In genomic region chr1:74296477-74296876, GRCm38 (mm10) we compare ENCODE assay signal across 8 mouse cellular contexts. TPM values are rescaled to one million over a fixed set of nuclear protein-coding genes. Genes with fewer than 3 reads are reported as not detected.
DNase-seq lines count a peak whose midpoint lies in the region; ATAC-seq and TF ChIP-seq lines count a peak whose summit lies in the region.

No protein-coding gene starts in this region.

- TF ChIP-seq POLR2A in spleen, adult 2 months (IDR thresholded peaks at IDR 0.05; ENCODE audit: low read depth, low read length) = no peak
- TF ChIP-seq POLR2A in liver, adult 2 months (IDR thresholded peaks at IDR 0.05; ENCODE audit: extremely low read depth, insufficient read depth, low read length) = no peak

- H3K9me3 ChIP-seq in forebrain, embryonic 13.5 days (replicated peaks) = no peaks in the 10 kb centered on the region
- no peaks in the 10 kb centered on the region for H3K9me3 ChIP-seq in forebrain, embryonic 14.5 days (replicated peaks; ENCODE audit: control insufficient read depth, low read length)
- H3K9me3 ChIP-seq in stomach, postnatal 0 days (ENCODE audit: control insufficient read depth, low read length) = no peaks in the 10 kb centered on the region

- H3K9ac ChIP-seq in forebrain, embryonic 13.5 days = peak overlapping the region; percentile 50
- H3K9ac ChIP-seq in forebrain, embryonic 14.5 days (ENCODE audit: low read length) = no peak overlapping the region
- peak overlapping the region; percentile 9; the same call in 1 of the 2 replicates for H3K9ac ChIP-seq in liver, adult 2 months (ENCODE audit: low read depth, low read length)
- H3K9ac ChIP-seq in stomach, postnatal 0 days (ENCODE audit: low read length) = peak overlapping the region; percentile 64

- DNase-seq in forebrain, embryonic 14.5 days (ENCODE audit: low spot score) = no peak
- DNase-seq in spleen, adult 2 months (ENCODE audit: low read depth in 1 of 2, low spot score in 2 of 2) = no peak
- DNase-seq in spleen, adult 12 weeks (ENCODE audit: low spot score) = no peak
- DNase-seq in liver, adult 2 months (ENCODE audit: extremely low read depth, low read depth, low spot score) = no peak
- DNase-seq in stomach, postnatal 0 days (ENCODE audit: low spot score) = peak; percentile 63
- no peak for DNase-seq in thymus, postnatal 25 days
- DNase-seq in adipocyte (ENCODE audit: low spot score) = no peak

- 82% methylated on average over 6 of the region's 6 CpGs for WGBS in forebrain, embryonic 13.5 days
- 83% methylated on average over 6 of the region's 6 CpGs for WGBS in forebrain, embryonic 14.5 days
- 80% methylated on average over 6 of the region's 6 CpGs for WGBS in spleen, adult 2 months
- WGBS in liver, adult 2 months = 65% methylated on average over 6 of the region's 6 CpGs
- WGBS in stomach, postnatal 0 days = 6% methylated on average over 6 of the region's 6 CpGs

- no peak overlapping the region for H3K4me3 ChIP-seq in forebrain, embryonic 13.5 days
- no peak overlapping the region for H3K4me3 ChIP-seq in forebrain, embryonic 14.5 days (ENCODE audit: low read depth, low read length)
- no peak overlapping the region for H3K4me3 ChIP-seq in spleen, adult 2 months (ENCODE audit: extremely low read depth, insufficient read depth, insufficient read length)
- no peak overlapping the region for H3K4me3 ChIP-seq in liver, adult 2 months (ENCODE audit: insufficient read depth, low read depth, low read length)
- no peak overlapping the region for H3K4me3 ChIP-seq in stomach, postnatal 0 days (ENCODE audit: low read depth, low read length)

- H3K4me2 ChIP-seq in forebrain, embryonic 13.5 days = no peak overlapping the region
- no peak overlapping the region for H3K4me2 ChIP-seq in forebrain, embryonic 14.5 days (ENCODE audit: low read length)
- peak overlapping the region; percentile 61 for H3K4me2 ChIP-seq in stomach, postnatal 0 days (replicated peaks; ENCODE audit: low read depth)

- no peak for TF ChIP-seq EP300 in stomach, postnatal 0 days (optimal IDR thresholded peaks at IDR 0.05)

- no peak for TF ChIP-seq CTCF in spleen, adult 2 months (IDR thresholded peaks at IDR 0.05; ENCODE audit: extremely low read depth, insufficient read depth, insufficient read length, insufficient replicate concordance)
- TF ChIP-seq CTCF in liver, adult 2 months (IDR thresholded peaks at IDR 0.05; ENCODE audit: low read depth, low read length) = no peak
- TF ChIP-seq CTCF in stomach, postnatal 0 days (IDR thresholded peaks at IDR 0.05; ENCODE audit: low read depth) = no peak

- H3K79me2 ChIP-seq in liver, adult 2 months (ENCODE audit: control insufficient read depth, insufficient read depth, low read length) = peaks cover 37% of the 10 kb centered on the region; the same call in 1 of the 2 replicates

- no peak for ATAC-seq in forebrain, embryonic 13.5 days
- no peak for ATAC-seq in forebrain, embryonic 14.5 days
- no peak; the same call in 1 of the 2 replicates for ATAC-seq in stomach, postnatal 0 days (ENCODE audit: low FRiP score, low TSS enrichment)

- no peaks in the 10 kb centered on the region for H3K27me3 ChIP-seq in forebrain, embryonic 13.5 days
- no peaks in the 10 kb centered on the region for H3K27me3 ChIP-seq in forebrain, embryonic 14.5 days (replicated peaks; ENCODE audit: control insufficient read depth, insufficient read depth, low read length)
- H3K27me3 ChIP-seq in spleen, adult 2 months (ENCODE audit: control insufficient read depth, insufficient read depth, low read length) = no peaks in the 10 kb centered on the region
- no peaks in the 10 kb centered on the region for H3K27me3 ChIP-seq in liver, adult 2 months (ENCODE audit: control insufficient read depth, insufficient read depth, low read length)
- no peaks in the 10 kb centered on the region for H3K27me3 ChIP-seq in stomach, postnatal 0 days (ENCODE audit: control insufficient read depth, insufficient read depth, low read length)

- H3K36me3 ChIP-seq in forebrain, embryonic 13.5 days (ENCODE audit: poor library complexity, severe bottlenecking) = peaks cover 15% of the 10 kb centered on the region; the same call in 1 of the 2 replicates
- 0 out of 2 replicates have a peak, but pooled peaks cover 9% of the 10 kb centered on the region for H3K36me3 ChIP-seq in forebrain, embryonic 14.5 days (ENCODE audit: control insufficient read depth, insufficient read depth, low read length)
- H3K36me3 ChIP-seq in spleen, adult 2 months (ENCODE audit: control insufficient read depth, insufficient read depth, low read length) = 0 out of 2 replicates have a peak, but pooled peaks cover 1% of the 10 kb centered on the region
- H3K36me3 ChIP-seq in liver, adult 2 months (ENCODE audit: control insufficient read depth, insufficient read depth, low read length) = peaks cover 12% of the 10 kb centered on the region; the same call in 1 of the 2 replicates
- peaks cover 10% of the 10 kb centered on the region for H3K36me3 ChIP-seq in stomach, postnatal 0 days (ENCODE audit: control insufficient read depth, insufficient read depth, low read length)

- peak overlapping the region; percentile 66 for H3K27ac ChIP-seq in forebrain, embryonic 13.5 days
- no peak overlapping the region for H3K27ac ChIP-seq in forebrain, embryonic 14.5 days (ENCODE audit: low read depth, low read length)
- H3K27ac ChIP-seq in spleen, adult 2 months (ENCODE audit: insufficient read depth, low read length) = peak overlapping the region; percentile 59; the same call in 1 of the 2 replicates
- H3K27ac ChIP-seq in liver, adult 2 months (replicated peaks; ENCODE audit: insufficient read depth, low read depth, low read length) = peak overlapping the region; percentile 79
- peak overlapping the region; percentile 100 for H3K27ac ChIP-seq in stomach, postnatal 0 days (replicated peaks)

- H3K4me1 ChIP-seq in forebrain, embryonic 13.5 days = peaks cover 19% of the 10 kb centered on the region
- H3K4me1 ChIP-seq in forebrain, embryonic 14.5 days (ENCODE audit: control insufficient read depth, insufficient read depth, low read length) = peaks cover 11% of the 10 kb centered on the region
- peaks cover 4% of the 10 kb centered on the region; the same call in 1 of the 2 replicates for H3K4me1 ChIP-seq in spleen, adult 2 months (ENCODE audit: control insufficient read depth, insufficient read depth, insufficient read length)
- H3K4me1 ChIP-seq in liver, adult 2 months (ENCODE audit: control insufficient read depth, insufficient read depth, low read length) = peaks cover 20% of the 10 kb centered on the region
- H3K4me1 ChIP-seq in stomach, postnatal 0 days (replicated peaks; ENCODE audit: control insufficient read depth, insufficient read depth) = peaks cover 44% of the 10 kb centered on the region

RNA-seq across cellular contexts. Expression of gene Tmbim1, which starts 8.9 kb away (rescaled TPM):
- 4.3 and 4.4 TPM in 2 replicates for polyA plus RNA-seq in forebrain, embryonic 13.5 days (2015; fragmentation: Nextera tagmentation; extraction: Ambion mirVana)
- polyA plus RNA-seq in forebrain, embryonic 14.5 days (2014; fragmentation: Nextera tagmentation; extraction: Ambion mirVana) = 3.7 and 4.9 TPM in 2 replicates
- polyA plus RNA-seq in spleen, adult 2 months (2012; rRNA removed) = 60.8 and 66.5 TPM in 2 replicates
- total RNA-seq in liver, adult 2 months (2014; rRNA removed) = 26.1 and 31.5 TPM in 2 replicates
- 89.8 and 101 TPM in 2 replicates for polyA plus RNA-seq in liver, adult 2 months (2012; rRNA removed)
- 109 and 118 TPM in 2 replicates for polyA plus RNA-seq in stomach, postnatal 0 days (2015; fragmentation: Nextera tagmentation; extraction: Ambion mirVana)

RNA-seq across cellular contexts. Expression of gene Pnkd, which starts 11.7 kb away (rescaled TPM):
- 94.5 and 96.1 TPM in 2 replicates for polyA plus RNA-seq in forebrain, embryonic 13.5 days (2015; fragmentation: Nextera tagmentation; extraction: Ambion mirVana)
- polyA plus RNA-seq in forebrain, embryonic 14.5 days (2014; fragmentation: Nextera tagmentation; extraction: Ambion mirVana) = 108 and 114 TPM in 2 replicates
- 27.5 and 33.8 TPM in 2 replicates for polyA plus RNA-seq in spleen, adult 2 months (2012; rRNA removed)
- total RNA-seq in liver, adult 2 months (2014; rRNA removed) = 28.0 and 34.4 TPM in 2 replicates
- 130 and 138 TPM in 2 replicates for polyA plus RNA-seq in liver, adult 2 months (2012; rRNA removed)
- polyA plus RNA-seq in stomach, postnatal 0 days (2015; fragmentation: Nextera tagmentation; extraction: Ambion mirVana) = 84.8 and 88.2 TPM in 2 replicates

RNA-seq across cellular contexts. Expression of gene Aamp, which starts 11.9 kb away (rescaled TPM):
- polyA plus RNA-seq in forebrain, embryonic 13.5 days (2015; fragmentation: Nextera tagmentation; extraction: Ambion mirVana) = 195 and 211 TPM in 2 replicates
- polyA plus RNA-seq in forebrain, embryonic 14.5 days (2014; fragmentation: Nextera tagmentation; extraction: Ambion mirVana) = 226 and 231 TPM in 2 replicates
- polyA plus RNA-seq in spleen, adult 2 months (2012; rRNA removed) = 102 and 119 TPM in 2 replicates
- 112 and 115 TPM in 2 replicates for total RNA-seq in liver, adult 2 months (2014; rRNA removed)
- polyA plus RNA-seq in liver, adult 2 months (2012; rRNA removed) = 156 TPM in 2 replicates
- polyA plus RNA-seq in stomach, postnatal 0 days (2015; fragmentation: Nextera tagmentation; extraction: Ambion mirVana) = 154 and 157 TPM in 2 replicates

RNA-seq across cellular contexts. Expression of gene Gpbar1, which starts 18.1 kb away (rescaled TPM):
- not detected in 2 replicates for polyA plus RNA-seq in forebrain, embryonic 13.5 days (2015; fragmentation: Nextera tagmentation; extraction: Ambion mirVana)
- 0.17 TPM in 1 of 2 replicates, not detected in the other for polyA plus RNA-seq in forebrain, embryonic 14.5 days (2014; fragmentation: Nextera tagmentation; extraction: Ambion mirVana)
- polyA plus RNA-seq in spleen, adult 2 months (2012; rRNA removed) = 0.08 and 0.14 TPM in 2 replicates
- total RNA-seq in liver, adult 2 months (2014; rRNA removed) = not detected in 2 replicates
- polyA plus RNA-seq in liver, adult 2 months (2012; rRNA removed) = 0.11 and 0.20 TPM in 2 replicates
- 0.51 and 0.63 TPM in 2 replicates for polyA plus RNA-seq in stomach, postnatal 0 days (2015; fragmentation: Nextera tagmentation; extraction: Ambion mirVana)

Comparison
In these comparisons a context has a peak if more than half of its experiments do, and no peak if none do; other contexts are left out.
1. RNA of gene Tmbim1, which starts 8.9 kb away (polyA plus RNA-seq): 109 to 118 TPM in stomach, postnatal 0 days, 89.8 to 101 TPM in liver, adult 2 months and 60.8 to 66.5 TPM in spleen, adult 2 months; 4.3 to 4.4 TPM in forebrain, embryonic 13.5 days and 3.7 to 4.9 TPM in forebrain, embryonic 14.5 days; every median in the first group is over 10 times any median in the second.